8 mouse cellular contexts compared by ENCODE assay signal in genomic region chr7:19629361-19629734, GRCm38 (mm10). TPM values are rescaled to one million over a fixed set of nuclear protein-coding genes. Genes with fewer than 3 reads are reported as not detected.
DNase-seq lines count a peak whose midpoint lies in the region; ATAC-seq and TF ChIP-seq lines count a peak whose summit lies in the region.

Gene Relb, minus strand, starts transcription at chr7:19629438.

- 0 out of 2 replicates have a peak, but pooled peaks have one; percentile 34 for TF ChIP-seq POLR2A in heart, adult 2 months (IDR thresholded peaks at IDR 0.05; ENCODE audit: insufficient read depth, low read depth, low read length)

- H3K4me1 ChIP-seq in embryonic facial prominence, embryonic 14.5 days (ENCODE audit: control insufficient read depth, insufficient read depth, low read length): peaks cover 4% of the 10 kb centered on the region; the same call in 1 of the 2 replicates
- H3K4me1 ChIP-seq in heart, adult 2 months (ENCODE audit: control insufficient read depth, insufficient read depth, low read length): peaks cover 1% of the 10 kb centered on the region; the same call in 1 of the 2 replicates
- H3K4me1 ChIP-seq in limb, embryonic 12.5 days (replicated peaks): 0 out of 2 replicates have a peak, but pooled peaks cover 2% of the 10 kb centered on the region
- H3K4me1 ChIP-seq in midbrain, embryonic 14.5 days (ENCODE audit: control insufficient read depth, insufficient read depth, low read length): no peaks in the 10 kb centered on the region; the same call in 1 of the 2 replicates

- WGBS in embryonic facial prominence, embryonic 14.5 days: 1% methylated on average over 16 of the region's 41 CpGs
- WGBS in heart, adult 2 months: under 1% methylated on average over 41 of the region's 41 CpGs
- WGBS in limb, embryonic 12.5 days: under 1% methylated on average over 34 of the region's 41 CpGs
- WGBS in midbrain, embryonic 14.5 days: under 1% methylated on average over 40 of the region's 41 CpGs

- H3K4me3 ChIP-seq in embryonic facial prominence, embryonic 14.5 days (ENCODE audit: low read depth, low read length): peak within 1 kb of the TSS; percentile 81
- peak within 1 kb of the TSS; percentile 94 for H3K4me3 ChIP-seq in heart, adult 2 months
- peak within 1 kb of the TSS; percentile 78 for H3K4me3 ChIP-seq in limb, embryonic 12.5 days (replicated peaks)
- H3K4me3 ChIP-seq in midbrain, embryonic 14.5 days (replicated peaks; ENCODE audit: low read depth, low read length): peak within 1 kb of the TSS; percentile 68

- no peaks in the 10 kb centered on the region for H3K27me3 ChIP-seq in embryonic facial prominence, embryonic 14.5 days (replicated peaks; ENCODE audit: control insufficient read depth, insufficient read depth, low read length)
- H3K27me3 ChIP-seq in heart, adult 2 months (ENCODE audit: control insufficient read depth, insufficient read depth, low read length): no peaks in the 10 kb centered on the region
- H3K27me3 ChIP-seq in limb, embryonic 12.5 days: no peaks in the 10 kb centered on the region
- no peaks in the 10 kb centered on the region for H3K27me3 ChIP-seq in midbrain, embryonic 14.5 days (ENCODE audit: control insufficient read depth, insufficient read depth, low read length)

- no peaks in the 10 kb centered on the region for H3K9me3 ChIP-seq in embryonic facial prominence, embryonic 14.5 days (ENCODE audit: control insufficient read depth, low read length)
- no peaks in the 10 kb centered on the region for H3K9me3 ChIP-seq in limb, embryonic 12.5 days
- H3K9me3 ChIP-seq in midbrain, embryonic 14.5 days (ENCODE audit: control insufficient read depth, low read length): no peaks in the 10 kb centered on the region

- peak within 1 kb of the TSS; percentile 91 for H3K4me2 ChIP-seq in embryonic facial prominence, embryonic 14.5 days (ENCODE audit: low read depth, low read length)
- peak within 1 kb of the TSS; percentile 84 for H3K4me2 ChIP-seq in limb, embryonic 12.5 days
- peak within 1 kb of the TSS; percentile 94 for H3K4me2 ChIP-seq in midbrain, embryonic 14.5 days (ENCODE audit: low read length)

- H3K79me2 ChIP-seq in heart, adult 2 months (replicated peaks; ENCODE audit: control insufficient read depth, insufficient read depth, low read length): no peaks in the 10 kb centered on the region

- TF ChIP-seq CTCF in heart, adult 2 months (IDR thresholded peaks at IDR 0.05): no peak

- peak within 1 kb of the TSS; percentile 71 for H3K9ac ChIP-seq in embryonic facial prominence, embryonic 14.5 days (ENCODE audit: low read depth, low read length)
- H3K9ac ChIP-seq in heart, adult 2 months (ENCODE audit: low read depth, low read length): peak within 1 kb of the TSS; percentile 81
- H3K9ac ChIP-seq in limb, embryonic 12.5 days (replicated peaks): peak within 1 kb of the TSS; percentile 57
- H3K9ac ChIP-seq in midbrain, embryonic 14.5 days (replicated peaks; ENCODE audit: low read length): peak within 1 kb of the TSS; percentile 46; the same call in 1 of the 2 replicates

- intact Hi-C loops in heart, adult 2 months (cut with DNase I): loop anchor here (5.0 kb wide), 2 partner anchors 33 to 172 kb away; partner anchors contain the start of gene Mark4

- peak; percentile 87 for DNase-seq in 416B (ENCODE audit: low read depth)
- peak; percentile 80 to 82 for DNase-seq in adrenal gland, postnatal 4 days (ENCODE audit: low spot score in 2 of 2)
- peak; percentile 94 for DNase-seq in embryonic facial prominence, embryonic 14.5 days (ENCODE audit: low spot score)
- peak; percentile 91 to 92 for DNase-seq in heart, adult 2 months
- DNase-seq in kidney, adult 8-10 months: peak; percentile 84 to 87
- peak; percentile 97 for DNase-seq in midbrain, embryonic 14.5 days
- peak; percentile 79 for DNase-seq in spleen, adult 12 weeks (ENCODE audit: low spot score)

- TF ChIP-seq EP300 in heart, adult 2 months (IDR thresholded peaks at IDR 0.05; ENCODE audit: insufficient read depth, low read depth, low read length): no peak

- peaks cover 26% of the 10 kb centered on the region for H3K36me3 ChIP-seq in embryonic facial prominence, embryonic 14.5 days (ENCODE audit: control insufficient read depth, insufficient read depth, low read length)
- H3K36me3 ChIP-seq in heart, adult 2 months (ENCODE audit: control insufficient read depth, insufficient read depth, low read length): no peaks in the 10 kb centered on the region
- H3K36me3 ChIP-seq in limb, embryonic 12.5 days: peaks cover 28% of the 10 kb centered on the region
- H3K36me3 ChIP-seq in midbrain, embryonic 14.5 days (ENCODE audit: control insufficient read depth, insufficient read depth, low read length): peaks cover 25% of the 10 kb centered on the region

- ATAC-seq in embryonic facial prominence, embryonic 14.5 days (ENCODE audit: low read depth): peak; percentile 66
- ATAC-seq in limb, embryonic 12.5 days (ENCODE audit: insufficient number of reproducible peaks, insufficient read depth, low FRiP score, low TSS enrichment, low read depth): peak; percentile 44
- peak; percentile 84 for ATAC-seq in midbrain, embryonic 14.5 days (ENCODE audit: low FRiP score, low TSS enrichment)

- H3K27ac ChIP-seq in embryonic facial prominence, embryonic 14.5 days (replicated peaks; ENCODE audit: low read depth, low read length): peak within 1 kb of the TSS; percentile 80
- peak within 1 kb of the TSS; percentile 85 for H3K27ac ChIP-seq in heart, adult 2 months
- H3K27ac ChIP-seq in limb, embryonic 12.5 days: peak within 1 kb of the TSS; percentile 80
- peak within 1 kb of the TSS; percentile 63; the same call in 1 of the 2 replicates for H3K27ac ChIP-seq in midbrain, embryonic 14.5 days (replicated peaks; ENCODE audit: low read depth, low read length)

RNA-seq across cellular contexts. Expression of gene Relb, which starts in this region (rescaled TPM):
- 10 to 100 TPM; 22.3 to 23.8 TPM for total RNA-seq in adrenal gland, postnatal 4 days (2021)
- 9.9 and 11.5 TPM in 2 replicates for polyA plus RNA-seq in embryonic facial prominence, embryonic 14.5 days (2014; fragmentation: Nextera tagmentation; extraction: Ambion mirVana)
- total RNA-seq in heart, adult 2 months (2021): 1 to 10 TPM; 7.1 to 7.6 TPM
- 9.5 and 12.1 TPM in 2 replicates for polyA plus RNA-seq in heart, adult 2 months (2012; rRNA removed)
- 5.8 and 7.3 TPM in 2 replicates for polyA plus RNA-seq in limb, embryonic 12.5 days (2016; fragmentation: Nextera tagmentation; extraction: Ambion mirVana)
- polyA plus RNA-seq in midbrain, embryonic 14.5 days (2014; fragmentation: Nextera tagmentation; extraction: Ambion mirVana): 4.5 and 5.2 TPM in 2 replicates

Comparison
In these comparisons a context has a peak if more than half of its experiments do, and no peak if none do; other contexts are left out.
1. Peak in every context shown above with its lines: DNase-seq, ATAC-seq, H3K4me3 ChIP-seq and H3K27ac ChIP-seq.